Mouse (Mus musculus) heart, adult 2 months (tissue): ENCODE results near the gene Vasn. TPM values are rescaled to one million over a fixed set of nuclear protein-coding genes. Genes with fewer than 3 reads are reported as not detected.

Experiments used
- DNase-seq, 2 experiments: peaks; one replicate each; pipeline ENCODE4 v3.0.0; 2021
- H3K27ac ChIP-seq: fragments of 200-600 bp; 2 replicates; pipeline ENCODE4 v1.8.1; 2022
- H3K27me3 ChIP-seq: fragments of 200-500 bp; 2 replicates; pipeline ENCODE4 v1.6.1; 2012; ENCODE audit warnings: mild to moderate bottlenecking, low read length, inconsistent platforms, mixed read lengths; ENCODE audit not compliant: control insufficient read depth, insufficient read depth
- H3K36me3 ChIP-seq: fragments of 200-500 bp; 2 replicates; pipeline ENCODE4 v1.6.1; 2012; ENCODE audit warnings: low read length, inconsistent platforms; ENCODE audit not compliant: control insufficient read depth, insufficient read depth
- H3K4me1 ChIP-seq: fragments of 200-500 bp; 2 replicates; pipeline ENCODE4 v1.6.1; 2011; ENCODE audit warnings: low read length; ENCODE audit not compliant: control insufficient read depth, insufficient read depth
- H3K4me3 ChIP-seq: fragments of 200-600 bp; 2 replicates; pipeline ENCODE4 v1.8.1; 2022
- H3K79me2 ChIP-seq: fragments of 200-500 bp; replicated peaks from 2 replicates; pipeline ENCODE4 v1.6.1; 2012; ENCODE audit warnings: mild to moderate bottlenecking, inconsistent platforms, low read length, moderate library complexity, mixed read lengths; ENCODE audit not compliant: control insufficient read depth, insufficient read depth
- H3K9ac ChIP-seq: fragments of 200-500 bp; 2 replicates; pipeline ENCODE4 v1.6.1; 2012; ENCODE audit warnings: low read depth, mild to moderate bottlenecking, control low read depth, inconsistent platforms, low read length, mixed read lengths
- CTCF ChIP-seq: fragments of 200-600 bp; IDR thresholded peaks from 2 replicates; pipeline ENCODE4 v1.8.1; 2022; ENCODE audit warnings: antibody characterized with exemption, mild to moderate bottlenecking, moderate library complexity
- EP300 ChIP-seq: fragments of 200-500 bp; IDR thresholded peaks from 2 replicates; pipeline ENCODE4 v1.6.1; 2011; ENCODE audit warnings: low read depth, low read length, control low read depth; ENCODE audit not compliant: insufficient read depth
- POLR2A ChIP-seq: fragments of 200-500 bp; IDR thresholded peaks from 2 replicates; pipeline ENCODE4 v1.6.1; 2011; ENCODE audit warnings: mild to moderate bottlenecking, low read depth, low read length, control low read depth; ENCODE audit not compliant: insufficient read depth
- WGBS: fragments of 180-500 bp; shearing (Covaris S2); methylation state at CpG from one replicate; pipeline ENCODE4 v1.1.7; 2018; 5-methylcytosine and 5-hydroxymethylcytosine counted together
- intact Hi-C: fragments of 180-260 bp; cut with DNase I; formaldehyde crosslinking; loops from one replicate; pipeline ENCODE4 v1.15.1; 2025
- polyA plus RNA-seq: library from polyadenylated mRNA; depleted of rRNA; stranded (reverse); fragments of >200 nt; gene quantifications from 2 replicates; pipeline ENCODE4 v1.2.3, GENCODE M21; 2012
- total RNA-seq, 2 experiments: library from RNA; stranded (reverse); gene quantifications; 2 replicates each; pipeline ENCODE4 v1.2.3; 2021

Vasn gene
- total and polyA plus RNA-seq, 3 experiments, result 9.2 to 23.9 (median 10.5) TPM

DNA sequence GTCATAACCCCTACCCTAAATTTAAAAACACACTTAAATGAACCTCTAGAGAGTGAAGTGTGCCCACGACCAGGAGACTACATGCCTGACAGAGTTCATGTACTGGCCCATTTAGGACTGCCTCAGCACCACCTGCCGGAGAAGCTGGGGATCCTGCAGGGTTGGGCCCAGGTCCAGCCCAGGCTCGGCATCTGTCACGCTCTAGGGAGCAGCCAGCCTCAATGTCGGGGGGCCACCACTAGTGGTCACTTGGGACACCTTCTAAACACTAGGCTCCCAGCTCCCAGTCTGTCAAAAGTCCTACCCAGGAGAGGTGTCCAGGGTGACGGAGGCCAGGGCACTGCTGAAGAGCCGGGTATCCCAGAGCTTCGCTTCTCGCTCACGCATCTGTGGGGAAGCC is 15.0 kb downstream of the Vasn start:
- Histone ChIP-seq H3K79me2 (peaks cover 3% of the 10 kb centered on the region), H3K4me3 (no peak overlapping the region), H3K27ac (peak overlapping the region; percentile 60), H3K9ac (no peak overlapping the region), H3K27me3 (no peaks in the 10 kb centered on the region), H3K4me1 (peaks cover 14% of the 10 kb centered on the region), H3K36me3 (no peaks in the 10 kb centered on the region)
- 68% methylated on average over 10 of the region's 10 CpGs for WGBS
- intact Hi-C loops, result loop anchor here (2.0 kb wide), 1 partner anchor 24 kb away; no protein-coding TSS in a partner anchor
- peak in 1 of 2 experiments; percentile 45 for DNase-seq
- TF ChIP-seq CTCF, result peak; percentile 49
- no peak for TF ChIP-seq EP300
- TF ChIP-seq POLR2A, result no peak

DNA sequence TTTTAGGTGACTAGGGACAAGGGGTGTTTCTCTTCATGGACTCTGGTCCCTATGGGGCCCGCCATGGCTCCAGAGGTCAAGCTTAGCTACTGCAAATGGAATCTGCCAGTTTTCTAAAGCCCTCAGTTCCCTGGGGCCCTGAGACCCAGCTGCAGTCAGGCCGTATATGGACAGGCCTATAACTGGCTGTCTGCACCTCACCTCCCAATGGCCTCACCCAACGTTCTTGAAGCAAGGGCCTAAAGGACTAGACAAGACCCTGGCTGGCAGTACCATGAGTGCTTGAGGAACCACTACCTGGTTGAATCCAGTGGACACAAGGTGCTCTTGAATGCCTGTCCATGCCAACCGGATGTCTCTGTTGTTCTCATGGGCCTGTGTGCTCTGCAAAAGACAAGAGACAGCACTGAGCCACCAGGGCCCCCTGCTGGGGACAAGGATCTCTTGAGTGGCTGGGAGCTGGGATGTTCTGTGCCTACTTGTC is 15.6 kb downstream of the Vasn start:
- Histone ChIP-seq H3K4me3 (no peak overlapping the region), H3K79me2 (peaks cover under 1% of the 10 kb centered on the region), H3K4me1 (peaks cover 14% of the 10 kb centered on the region), H3K27ac (peak overlapping the region; percentile 72), H3K36me3 (no peaks in the 10 kb centered on the region), H3K9ac (no peak overlapping the region), H3K27me3 (no peaks in the 10 kb centered on the region)
- 57% methylated on average over 4 of the region's 4 CpGs for WGBS
- DNase-seq, result peak; percentile 53 to 71
- TF ChIP-seq EP300, result no peak
- peak; percentile 59 for TF ChIP-seq CTCF
- TF ChIP-seq POLR2A, result no peak
- intact Hi-C loops, result loop anchor here (2.0 kb wide), 1 partner anchor 24 kb away; no protein-coding TSS in a partner anchor

GRCm38 (mm10) chr16:4655764-4656570 is 16.2 kb downstream of the Vasn start:
- Histone ChIP-seq H3K79me2 (no peaks in the 10 kb centered on the region), H3K27ac (peak overlapping the region; percentile 72), H3K27me3 (no peaks in the 10 kb centered on the region), H3K9ac (no peak overlapping the region), H3K4me1 (peaks cover 12% of the 10 kb centered on the region), H3K4me3 (no peak overlapping the region), H3K36me3 (no peaks in the 10 kb centered on the region)
- TF ChIP-seq POLR2A, result no peak
- peak; percentile 29 for TF ChIP-seq CTCF
- 0 out of 2 replicates have a peak, but pooled peaks have one; percentile 13 for TF ChIP-seq EP300
- DNase-seq, result peak; percentile 39 to 41
- 33% methylated on average over 11 of the region's 11 CpGs for WGBS
- intact Hi-C loops, result loop anchor here (2.0 kb wide), 1 partner anchor 25 kb away; no protein-coding TSS in a partner anchor

- intact Hi-C loops, result no loop called here
- Histone ChIP-seq H3K27me3 (no peaks in the 10 kb centered on the region), H3K27ac (peak overlapping the region; percentile 72), H3K36me3 (no peaks in the 10 kb centered on the region), H3K9ac (no peak overlapping the region), H3K79me2 (no peaks in the 10 kb centered on the region), H3K4me3 (no peak overlapping the region), H3K4me1 (peaks cover 10% of the 10 kb centered on the region)
- peak in 1 of 2 experiments; percentile 18 for DNase-seq
- WGBS, result 71% methylated on average over 9 of the region's 9 CpGs
- TF ChIP-seq CTCF (no peak), EP300 (no peak), POLR2A (no peak)
Observed at GRCm38 (mm10) chr16:4656571-4657081, 16.9 kb downstream of the Vasn start.

DNA sequence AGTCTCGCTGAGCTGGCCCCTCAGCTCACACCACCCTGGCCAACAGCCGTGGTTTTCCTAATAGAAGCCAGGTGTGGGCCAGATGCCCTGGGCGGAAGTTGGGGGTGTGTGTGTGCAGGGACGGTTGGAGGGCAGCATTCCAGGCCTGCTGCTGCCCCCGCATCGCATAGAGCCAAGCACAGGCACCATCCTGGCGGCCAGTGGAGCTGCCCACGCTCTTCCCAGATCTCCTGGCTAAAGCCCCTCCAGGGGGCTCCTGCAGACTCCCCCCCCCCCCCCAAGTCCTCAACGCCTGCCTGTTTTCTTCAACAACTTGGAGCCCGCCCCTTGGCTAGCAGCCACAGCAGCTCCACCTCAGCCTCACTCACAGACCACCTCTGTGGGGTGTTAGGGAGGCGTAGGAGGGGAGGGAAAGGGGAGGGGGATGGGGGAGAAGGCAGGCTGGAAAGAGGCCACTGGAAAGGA is 19.1 kb downstream of the Vasn start:
- Histone ChIP-seq H3K27me3 (no peaks in the 10 kb centered on the region), H3K36me3 (no peaks in the 10 kb centered on the region), H3K4me3 (no peak overlapping the region), H3K79me2 (no peaks in the 10 kb centered on the region), H3K27ac (no peak overlapping the region; the same call in 1 of the 2 replicates), H3K4me1 (peaks cover 7% of the 10 kb centered on the region), H3K9ac (no peak overlapping the region)
- DNase-seq, result peak; percentile 27 to 43
- intact Hi-C loops, result no loop called here
- no peak for TF ChIP-seq CTCF
- no peak for TF ChIP-seq EP300
- TF ChIP-seq POLR2A, result no peak
- 54% methylated on average over 11 of the region's 11 CpGs for WGBS
